Mouse (Mus musculus) neural tube, embryonic 12.5 days (tissue): ENCODE measurements around the gene Lef1. TPM values are rescaled to one million over a fixed set of nuclear protein-coding genes. Genes with fewer than 3 reads are reported as not detected.

ENCODE experiments used
- ATAC-seq: fragments of 200-750 bp; cut with Nextera tagmentation; 2 replicates; pipeline ENCODE4 v1.8.0; 2017; ENCODE audit warnings: low read depth, mild to moderate bottlenecking, moderate TSS enrichment, moderate library complexity; ENCODE audit not compliant: low FRiP score
- H3K27ac ChIP-seq: fragments of 300-500 bp; sonication (generic); 2 replicates; pipeline ENCODE4 v1.5.1; 2016
- H3K27me3 ChIP-seq: fragments of 300-500 bp; sonication (generic); replicated peaks from 2 replicates; pipeline ENCODE4 v1.6.1; 2016; ENCODE audit warnings: mild to moderate bottlenecking
- H3K36me3 ChIP-seq: fragments of 300-500 bp; sonication (generic); 2 replicates; pipeline ENCODE4 v1.6.1; 2016; ENCODE audit warnings: mild to moderate bottlenecking
- H3K4me1 ChIP-seq: fragments of 300-500 bp; sonication (generic); 2 replicates; pipeline ENCODE4 v1.6.1; 2016
- H3K4me2 ChIP-seq: fragments of 300-500 bp; sonication (generic); replicated peaks from 2 replicates; pipeline ENCODE4 v1.6.1; 2016; ENCODE audit warnings: mild to moderate bottlenecking
- H3K4me3 ChIP-seq: fragments of 300-500 bp; sonication (generic); 2 replicates; pipeline ENCODE4 v1.5.1; 2016
- H3K9ac ChIP-seq: fragments of 300-500 bp; sonication (generic); 2 replicates; pipeline ENCODE4 v1.6.1; 2016; ENCODE audit warnings: mild to moderate bottlenecking
- H3K9me3 ChIP-seq: fragments of 300-500 bp; sonication (generic); 2 replicates; pipeline ENCODE4 v1.6.1; 2016; ENCODE audit warnings: mild to moderate bottlenecking
- WGBS: fragments of 180-500 bp; shearing (Covaris S2); methylation state at CpG from one replicate; pipeline ENCODE4 v1.1.7; 2016; 5-methylcytosine and 5-hydroxymethylcytosine counted together
- polyA plus RNA-seq: library from polyadenylated mRNA; unstranded; fragments of >200 nt; fragmentation: Nextera tagmentation; extraction: Ambion mirVana; gene quantifications from 2 replicates; pipeline ENCODE4 v1.2.1, GENCODE M21; 2016

Lef1 gene
- polyA plus RNA-seq, 1 experiment from 2014 or later = 16.3 TPM

DNA sequence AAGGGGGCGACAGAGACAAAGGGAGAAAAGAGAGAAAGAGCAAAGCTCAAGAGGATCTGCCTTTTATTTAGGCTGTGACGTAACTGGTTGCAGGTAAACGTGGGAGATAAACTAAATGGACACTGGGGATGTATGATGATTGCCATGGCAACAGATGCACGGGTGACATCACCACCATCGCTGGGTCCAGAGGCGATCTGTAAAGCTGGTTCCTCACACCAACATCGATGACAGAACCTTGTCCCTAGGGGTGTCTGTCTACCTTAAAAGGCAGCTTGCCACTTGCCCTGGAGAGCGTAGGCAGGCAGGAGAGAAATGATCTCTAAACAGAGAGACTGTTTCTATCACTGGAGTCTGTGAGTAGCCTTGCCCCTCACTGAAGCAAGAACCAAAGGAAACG lies 23.7 kb downstream of the Lef1 start:
- no peak for ATAC-seq
- Histone ChIP-seq H3K4me3 (no peak overlapping the region), H3K9me3 (no peaks in the 10 kb centered on the region), H3K4me2 (no peak overlapping the region; the same call in 1 of the 2 replicates), H3K27me3 (no peaks in the 10 kb centered on the region; the same call in 1 of the 2 replicates), H3K27ac (no peak overlapping the region), H3K4me1 (peaks cover 33% of the 10 kb centered on the region), H3K9ac (no peak overlapping the region), H3K36me3 (no peaks in the 10 kb centered on the region)
- WGBS = 50% methylated on average over 9 of the region's 9 CpGs

DNA sequence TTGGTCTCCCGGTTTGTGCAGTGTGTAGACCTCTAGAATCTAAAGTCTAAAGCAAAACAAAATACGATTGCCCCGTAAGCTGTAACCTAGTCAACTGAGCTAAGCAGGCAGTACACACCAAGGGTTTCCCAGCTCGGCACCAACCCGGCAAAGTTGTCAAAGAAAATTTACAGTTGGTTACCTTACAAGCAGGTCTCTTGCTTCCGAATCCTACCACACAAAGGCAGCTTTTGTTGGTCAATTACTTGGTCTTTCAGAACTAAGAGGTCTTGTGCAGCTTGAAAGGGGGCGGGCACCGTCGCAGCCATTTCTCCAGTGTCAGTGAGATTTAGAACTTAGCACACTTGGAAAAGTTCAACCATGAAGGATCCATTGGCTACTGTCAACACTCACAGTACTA lies 25.2 kb downstream of the Lef1 start:
- H3K9me3 ChIP-seq = no peaks in the 10 kb centered on the region
- no peaks in the 10 kb centered on the region; the same call in 1 of the 2 replicates for H3K27me3 ChIP-seq
- WGBS = 17% methylated on average over 9 of the region's 9 CpGs
- H3K4me1 ChIP-seq = peaks cover 41% of the 10 kb centered on the region
- H3K9ac ChIP-seq = no peak overlapping the region
- H3K4me2 ChIP-seq = peak overlapping the region; percentile 2; the same call in 1 of the 2 replicates
- H3K36me3 ChIP-seq = no peaks in the 10 kb centered on the region
- H3K27ac ChIP-seq = no peak overlapping the region
- no peak overlapping the region for H3K4me3 ChIP-seq
- no peak for ATAC-seq

DNA sequence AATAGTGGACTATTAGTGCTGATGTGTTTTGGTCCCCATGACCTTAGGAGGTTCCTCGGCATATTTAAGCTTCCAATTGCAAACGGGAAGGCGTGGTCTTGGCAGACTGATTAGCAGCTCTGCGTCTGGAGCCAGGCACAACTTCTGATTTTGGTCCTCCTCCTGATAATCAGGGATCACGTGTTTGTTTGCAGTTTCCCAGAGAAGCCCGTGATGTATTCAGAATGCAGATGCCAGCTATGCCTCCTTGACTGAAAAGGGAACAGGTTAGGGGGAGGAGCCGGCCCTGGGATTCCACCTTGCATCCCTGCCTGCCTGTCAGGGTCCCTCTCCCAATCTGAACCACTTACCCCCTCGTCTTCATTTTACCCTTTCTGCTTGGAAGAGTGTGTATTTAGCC lies 26.2 kb downstream of the Lef1 start:
- Histone ChIP-seq H3K4me3 (no peak overlapping the region), H3K4me2 (peak overlapping the region; percentile 43), H3K4me1 (peaks cover 41% of the 10 kb centered on the region), H3K36me3 (no peaks in the 10 kb centered on the region), H3K9ac (no peak overlapping the region), H3K27ac (no peak overlapping the region), H3K27me3 (no peaks in the 10 kb centered on the region; the same call in 1 of the 2 replicates), H3K9me3 (no peaks in the 10 kb centered on the region)
- 20% methylated on average over 8 of the region's 8 CpGs for WGBS
- no peak for ATAC-seq

DNA sequence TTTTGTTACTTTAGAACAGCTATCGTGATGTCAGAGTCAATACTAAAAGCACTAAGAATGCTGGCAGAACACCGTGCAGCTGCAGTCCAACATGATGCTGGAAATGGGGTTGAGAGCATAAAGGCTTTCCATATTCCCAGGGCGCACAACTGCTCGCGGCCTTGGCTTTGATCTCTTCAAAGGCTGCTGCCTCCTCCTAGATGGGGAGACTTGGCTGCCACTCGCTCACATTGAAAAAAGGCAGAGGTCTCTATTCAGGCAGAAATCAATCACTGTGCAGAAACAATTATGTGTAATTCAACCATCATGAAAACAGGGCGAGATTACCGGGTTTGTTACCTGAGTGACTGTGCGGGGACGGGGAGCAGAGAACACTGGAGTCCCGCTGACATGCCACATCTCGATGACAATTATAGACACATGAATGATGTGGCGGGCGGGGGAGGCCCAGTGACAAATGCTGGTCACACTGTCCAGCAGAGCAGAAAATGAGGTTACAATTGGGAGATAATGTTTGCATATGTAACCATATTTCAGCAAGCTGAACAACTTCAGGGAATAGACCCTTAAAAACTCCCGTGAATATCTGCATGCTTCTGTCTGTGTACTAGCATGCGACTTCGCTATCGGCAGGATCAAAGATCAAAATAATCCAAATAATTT lies 27.0 kb downstream of the Lef1 start:
- ATAC-seq = peak; percentile 44
- Histone ChIP-seq H3K27me3 (no peaks in the 10 kb centered on the region; the same call in 1 of the 2 replicates), H3K4me2 (peak overlapping the region; percentile 43), H3K4me3 (no peak overlapping the region), H3K36me3 (no peaks in the 10 kb centered on the region), H3K9me3 (no peaks in the 10 kb centered on the region), H3K27ac (no peak overlapping the region), H3K9ac (no peak overlapping the region), H3K4me1 (peaks cover 41% of the 10 kb centered on the region)
- WGBS = 19% methylated on average over 18 of the region's 18 CpGs

DNA sequence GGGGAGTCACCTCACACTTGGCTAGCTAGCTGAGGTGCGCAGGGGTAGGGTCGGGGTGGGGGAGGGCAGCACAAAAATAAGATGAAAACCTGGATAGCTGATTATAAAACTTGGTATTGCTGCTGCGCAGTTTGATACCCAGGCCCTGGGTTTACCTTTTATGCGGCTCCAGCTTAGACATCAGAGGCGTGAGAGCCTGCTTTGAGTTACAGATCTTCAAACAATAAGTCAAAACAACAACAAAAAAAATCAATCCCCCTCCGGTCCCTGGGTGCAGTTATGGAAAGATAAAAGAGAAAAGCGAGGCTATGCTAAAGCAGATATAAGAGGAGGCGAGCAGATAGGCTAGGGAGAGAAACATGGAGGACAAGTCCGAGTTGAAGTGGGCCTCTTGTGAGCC lies 28.0 kb downstream of the Lef1 start:
- H3K9me3 ChIP-seq = no peaks in the 10 kb centered on the region
- ATAC-seq = no peak
- H3K27ac ChIP-seq = no peak overlapping the region
- H3K4me3 ChIP-seq = no peak overlapping the region
- H3K9ac ChIP-seq = no peak overlapping the region
- H3K27me3 ChIP-seq = 0 out of 2 replicates have a peak, but pooled peaks cover 3% of the 10 kb centered on the region
- WGBS = 85% methylated on average over 9 of the region's 9 CpGs
- H3K4me2 ChIP-seq = no peak overlapping the region
- no peaks in the 10 kb centered on the region for H3K36me3 ChIP-seq
- peaks cover 41% of the 10 kb centered on the region for H3K4me1 ChIP-seq

DNA sequence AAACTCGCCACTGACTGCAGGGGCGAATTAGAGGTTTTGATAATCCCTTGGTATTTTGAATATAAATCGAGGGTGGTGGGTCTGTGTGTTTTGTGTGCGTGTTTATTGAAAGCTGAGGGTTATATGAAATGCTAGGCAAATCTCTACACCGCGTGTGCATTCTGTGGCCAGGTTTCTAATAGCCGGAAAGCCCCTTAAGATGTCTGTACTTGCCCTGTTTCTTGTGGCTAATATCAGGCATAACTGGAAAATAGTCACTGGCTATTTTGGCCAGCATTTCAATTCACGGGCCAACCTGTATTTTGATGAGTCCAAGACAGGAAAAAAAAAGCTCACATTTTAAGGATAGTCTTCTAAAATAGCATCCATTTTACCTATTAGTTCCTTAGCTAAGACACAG lies 28.5 kb downstream of the Lef1 start:
- Histone ChIP-seq H3K27ac (no peak overlapping the region), H3K4me3 (no peak overlapping the region), H3K27me3 (0 out of 2 replicates have a peak, but pooled peaks cover 3% of the 10 kb centered on the region), H3K4me2 (no peak overlapping the region), H3K36me3 (no peaks in the 10 kb centered on the region), H3K4me1 (peaks cover 41% of the 10 kb centered on the region), H3K9me3 (no peaks in the 10 kb centered on the region), H3K9ac (no peak overlapping the region)
- 90% methylated on average over 8 of the region's 8 CpGs for WGBS
- no peak for ATAC-seq

DNA sequence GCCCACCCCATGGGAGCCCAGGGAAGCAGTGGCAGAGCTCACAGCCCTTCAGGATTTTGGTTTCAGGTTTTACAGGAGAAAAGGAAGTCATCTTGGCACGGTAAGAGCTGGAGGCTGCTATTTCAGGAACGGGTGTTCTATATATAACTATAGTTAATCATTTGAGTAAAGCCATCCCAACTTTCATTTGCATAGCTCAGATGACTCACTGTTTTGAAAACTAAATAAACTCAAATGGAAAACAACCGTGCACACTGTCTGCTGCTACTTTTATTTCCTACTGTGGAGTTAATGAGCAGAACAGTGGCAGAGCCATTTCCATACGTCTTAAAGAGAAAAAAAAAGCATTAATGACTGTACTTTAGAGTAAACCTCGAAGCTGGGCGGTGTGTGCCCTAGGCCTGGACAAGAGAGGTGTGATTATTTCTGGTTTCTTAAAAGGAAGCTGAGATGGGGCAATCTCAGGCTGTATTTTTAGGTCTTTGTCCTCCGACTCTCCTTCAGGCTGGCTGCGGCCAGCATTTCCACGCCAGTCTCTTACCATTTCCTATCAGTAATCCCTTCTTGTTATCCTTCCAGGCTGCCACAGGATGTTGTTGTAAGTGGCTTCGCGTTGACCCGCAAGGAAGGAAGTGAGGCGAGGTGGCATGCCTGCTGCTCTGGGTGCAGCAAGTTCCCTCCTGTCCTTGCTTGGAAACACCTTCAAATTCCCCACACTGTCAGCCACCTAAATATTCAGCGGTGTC lies 29.2 kb downstream of the Lef1 start:
- H3K9me3 ChIP-seq = no peaks in the 10 kb centered on the region
- no peak overlapping the region for H3K9ac ChIP-seq

DNA sequence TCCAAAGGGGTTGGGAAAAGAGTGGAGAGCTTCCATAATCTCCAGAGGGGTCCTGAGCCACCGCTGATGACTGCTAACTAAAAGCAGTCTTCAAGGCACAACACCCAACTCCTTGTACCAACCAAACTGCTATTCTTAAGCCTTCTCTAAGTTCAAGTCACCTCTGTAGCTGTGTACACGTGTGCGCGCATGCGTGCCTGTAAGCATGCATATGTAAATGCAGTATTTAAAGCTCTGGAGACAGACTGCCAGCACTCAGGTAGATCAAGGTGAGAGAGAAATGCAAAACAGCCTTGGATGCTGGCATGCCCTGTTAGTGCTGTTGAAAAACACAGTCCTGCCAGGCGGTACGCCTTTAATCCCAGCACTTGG lies 29.8 kb downstream of the Lef1 start:
- WGBS = 92% methylated on average over 7 of the region's 7 CpGs
- H3K4me1 ChIP-seq = peaks cover 29% of the 10 kb centered on the region

More for the DNA sequence above, 29.2 kb downstream of the Lef1 start:
- Histone ChIP-seq H3K27me3 (0 out of 2 replicates have a peak, but pooled peaks cover 3% of the 10 kb centered on the region), H3K27ac (no peak overlapping the region), H3K4me1 (peaks cover 35% of the 10 kb centered on the region), H3K4me3 (no peak overlapping the region), H3K4me2 (no peak overlapping the region), H3K36me3 (no peaks in the 10 kb centered on the region)
- 66% methylated on average over 14 of the region's 14 CpGs for WGBS
- no peak for ATAC-seq

DNA sequence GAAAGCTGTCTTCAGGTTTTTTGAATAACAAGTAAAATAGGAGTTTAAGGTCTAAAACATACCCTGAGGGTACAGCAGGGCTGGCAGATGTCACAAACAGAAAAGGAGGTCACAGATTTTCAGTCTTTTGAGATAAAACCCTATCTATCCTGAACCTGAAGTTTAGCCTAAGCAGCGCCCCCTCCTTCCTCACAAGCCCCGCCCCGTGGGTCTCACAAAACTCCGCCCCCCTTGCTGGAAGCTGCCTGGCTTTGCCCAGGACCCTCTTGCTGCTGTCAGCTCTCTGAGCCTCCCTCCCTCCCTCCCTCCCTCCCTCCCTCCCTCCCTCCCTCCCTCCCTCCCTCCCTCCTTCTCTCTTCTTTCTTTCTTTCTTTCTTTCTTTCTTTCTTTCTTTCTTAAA lies 31.3 kb downstream of the Lef1 start:
- Histone ChIP-seq H3K4me1 (peaks cover 19% of the 10 kb centered on the region), H3K27ac (no peak overlapping the region), H3K27me3 (0 out of 2 replicates have a peak, but pooled peaks cover 3% of the 10 kb centered on the region), H3K4me3 (no peak overlapping the region), H3K4me2 (no peak overlapping the region), H3K36me3 (no peaks in the 10 kb centered on the region), H3K9ac (no peak overlapping the region), H3K9me3 (no peaks in the 10 kb centered on the region)
- 35% methylated on average over 4 of the region's 4 CpGs for WGBS
- no peak for ATAC-seq

More for the DNA sequence above, 29.8 kb downstream of the Lef1 start:
- Histone ChIP-seq H3K4me2 (no peak overlapping the region), H3K36me3 (no peaks in the 10 kb centered on the region), H3K4me3 (no peak overlapping the region), H3K27ac (no peak overlapping the region), H3K27me3 (0 out of 2 replicates have a peak, but pooled peaks cover 3% of the 10 kb centered on the region), H3K9me3 (no peaks in the 10 kb centered on the region), H3K9ac (no peak overlapping the region)
- no peak for ATAC-seq

DNA sequence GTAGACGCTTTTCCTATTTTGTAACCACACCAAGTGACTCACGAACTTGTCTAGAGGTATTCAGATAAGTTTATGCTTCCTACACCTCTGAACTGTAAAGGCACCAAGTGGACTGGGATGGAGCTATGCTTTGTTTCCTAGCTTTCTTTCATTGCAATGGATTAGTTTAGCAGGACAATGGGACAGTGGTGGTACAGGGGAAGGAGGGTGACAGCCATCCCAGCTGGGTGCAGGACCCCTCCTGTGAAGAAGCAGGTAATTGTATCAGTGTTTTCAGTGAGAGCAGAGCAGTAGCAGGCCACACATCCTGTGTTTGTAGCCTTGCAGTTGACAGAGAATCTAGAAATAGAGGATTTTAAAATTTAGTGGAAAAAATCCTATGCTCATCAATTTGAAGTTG lies 34.0 kb downstream of the Lef1 start:
- no peak for ATAC-seq
- no peak overlapping the region for H3K9ac ChIP-seq
- H3K4me3 ChIP-seq = no peak overlapping the region
- H3K4me2 ChIP-seq = no peak overlapping the region
- no peaks in the 10 kb centered on the region for H3K36me3 ChIP-seq
- H3K27ac ChIP-seq = no peak overlapping the region
- H3K27me3 ChIP-seq = 0 out of 2 replicates have a peak, but pooled peaks cover 3% of the 10 kb centered on the region
- peaks cover 6% of the 10 kb centered on the region; the same call in 1 of the 2 replicates for H3K4me1 ChIP-seq
- H3K9me3 ChIP-seq = no peaks in the 10 kb centered on the region
- WGBS = 63% methylated on average over 2 of the region's 2 CpGs

DNA sequence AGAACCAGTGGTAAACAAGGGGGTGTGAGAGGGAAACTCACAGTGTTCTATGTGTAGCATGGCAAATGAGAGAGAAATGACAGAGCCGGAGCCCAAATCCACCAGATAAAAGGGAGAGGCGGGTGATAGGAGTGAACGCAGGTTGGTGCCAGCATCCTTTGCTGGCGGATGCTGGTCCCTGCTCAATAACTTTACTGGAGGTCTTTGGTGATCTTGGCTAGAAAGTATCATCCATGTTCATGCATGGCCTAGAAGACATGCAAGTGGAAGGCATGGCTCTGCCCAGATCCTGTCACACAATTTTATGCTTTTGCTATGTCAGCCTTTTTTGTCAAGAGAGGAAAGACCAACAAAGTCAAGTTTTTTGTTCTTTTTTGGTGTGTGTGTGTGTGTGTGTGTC lies 42.6 kb downstream of the Lef1 start:
- 94% methylated on average over 4 of the region's 4 CpGs for WGBS
- H3K27ac ChIP-seq = no peak overlapping the region
- peaks cover 7% of the 10 kb centered on the region; the same call in 1 of the 2 replicates for H3K4me1 ChIP-seq
- no peaks in the 10 kb centered on the region for H3K27me3 ChIP-seq
- H3K36me3 ChIP-seq = no peaks in the 10 kb centered on the region
- H3K9me3 ChIP-seq = no peaks in the 10 kb centered on the region
- no peak overlapping the region for H3K4me3 ChIP-seq
- no peak overlapping the region for H3K4me2 ChIP-seq
- H3K9ac ChIP-seq = no peak overlapping the region
- no peak for ATAC-seq

DNA sequence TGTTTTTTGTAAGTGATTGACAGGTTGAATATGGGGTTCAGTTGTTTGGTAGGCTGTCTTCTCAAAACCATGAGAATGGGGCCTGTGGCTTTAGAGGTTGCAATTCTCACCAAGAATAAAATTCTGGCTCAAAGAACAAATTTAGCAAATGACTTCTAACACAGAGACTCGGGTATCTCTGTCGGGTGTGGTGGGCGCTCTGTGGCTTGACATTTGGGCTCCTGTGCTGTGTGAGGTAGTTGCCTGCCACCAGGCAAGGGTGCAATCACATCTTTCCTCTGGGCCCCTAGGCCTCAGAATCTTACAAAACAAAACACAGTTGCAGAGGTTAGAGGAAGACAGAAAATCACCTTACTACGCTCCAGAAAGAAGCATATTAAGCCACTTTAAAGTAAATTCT lies 43.6 kb downstream of the Lef1 start:
- no peak overlapping the region for H3K4me2 ChIP-seq
- peaks cover 7% of the 10 kb centered on the region; the same call in 1 of the 2 replicates for H3K4me1 ChIP-seq

More for the DNA sequence above, 43.6 kb downstream of the Lef1 start:
- Histone ChIP-seq H3K9me3 (no peaks in the 10 kb centered on the region), H3K27me3 (no peaks in the 10 kb centered on the region), H3K9ac (no peak overlapping the region), H3K36me3 (no peaks in the 10 kb centered on the region), H3K27ac (no peak overlapping the region), H3K4me3 (no peak overlapping the region)
- 88% methylated on average over 4 of the region's 4 CpGs for WGBS
- ATAC-seq = no peak
